Mouse (Mus musculus) heart, embryonic 13.5 days (tissue): ENCODE measurements at regions not wholly inside any gene's neighbourhood (a gene's known extent, or its start where the extent isn't known, plus 50 kb on each side); places are given as distances from the start of the nearest gene placed in this dataset.

ENCODE experiments used
- ATAC-seq: fragments of 200-750 bp; cut with Nextera tagmentation; 2 replicates; pipeline ENCODE4 v1.8.0; 2017; ENCODE audit warnings: moderate TSS enrichment; ENCODE audit not compliant: insufficient number of reproducible peaks, low FRiP score, low TSS enrichment; ENCODE audit errors: extremely low read depth
- H3K27ac ChIP-seq: fragments of 300-500 bp; sonication (generic); replicated peaks from 2 replicates; pipeline ENCODE4 v1.5.1; 2015; ENCODE audit warnings: moderate library complexity, mild to moderate bottlenecking, inconsistent platforms
- H3K27me3 ChIP-seq: fragments of 300-500 bp; sonication (generic); replicated peaks from 2 replicates; pipeline ENCODE4 v1.6.1; 2015; ENCODE audit warnings: mild to moderate bottlenecking, inconsistent platforms
- H3K36me3 ChIP-seq: fragments of 300-500 bp; sonication (generic); 2 replicates; pipeline ENCODE4 v1.6.1; 2015; ENCODE audit warnings: mild to moderate bottlenecking, inconsistent platforms
- H3K4me1 ChIP-seq: fragments of 300-500 bp; sonication (generic); 2 replicates; pipeline ENCODE4 v1.6.1; 2015; ENCODE audit warnings: inconsistent platforms
- H3K4me2 ChIP-seq: fragments of 300-500 bp; sonication (generic); 2 replicates; pipeline ENCODE4 v1.6.1; 2015; ENCODE audit warnings: inconsistent platforms, mild to moderate bottlenecking, moderate library complexity
- H3K4me3 ChIP-seq: fragments of 300-500 bp; sonication (generic); 2 replicates; pipeline ENCODE4 v1.5.1; 2015; ENCODE audit warnings: moderate library complexity, mild to moderate bottlenecking, inconsistent platforms
- H3K9ac ChIP-seq: fragments of 300-500 bp; sonication (generic); 2 replicates; pipeline ENCODE4 v1.6.1; 2015; ENCODE audit warnings: inconsistent platforms, mild to moderate bottlenecking, moderate library complexity
- H3K9me3 ChIP-seq: fragments of 300-500 bp; sonication (generic); 2 replicates; pipeline ENCODE4 v1.6.1; 2016; ENCODE audit warnings: inconsistent platforms
- WGBS: fragments of 180-500 bp; shearing (Covaris S2); methylation state at CpG from one replicate; pipeline ENCODE4 v1.1.7; 2015; ENCODE audit warnings: mixed read lengths; 5-methylcytosine and 5-hydroxymethylcytosine counted together

- H3K4me2 ChIP-seq, result no peak overlapping the region
- no peak overlapping the region for H3K4me3 ChIP-seq
- 46% methylated on average over 2 of the region's 2 CpGs for WGBS
- no peak overlapping the region for H3K27ac ChIP-seq
- no peak for ATAC-seq
- H3K4me1 ChIP-seq, result no peaks in the 10 kb centered on the region
- no peaks in the 10 kb centered on the region for H3K27me3 ChIP-seq
- no peaks in the 10 kb centered on the region for H3K9me3 ChIP-seq
- H3K9ac ChIP-seq, result no peak overlapping the region
- H3K36me3 ChIP-seq, result no peaks in the 10 kb centered on the region
Measured at GRCm38 (mm10) chr9:116272446-116272845, 97.3 kb upstream of the Tgfbr2 start.

- H3K36me3 ChIP-seq, result no peaks in the 10 kb centered on the region
- no peak overlapping the region for H3K9ac ChIP-seq
- H3K4me1 ChIP-seq, result peaks cover 4% of the 10 kb centered on the region; the same call in 1 of the 2 replicates
- no peak overlapping the region for H3K4me2 ChIP-seq
- 63% methylated on average over 6 of the region's 6 CpGs for WGBS
- ATAC-seq, result no peak
- no peak overlapping the region for H3K27ac ChIP-seq
- no peak overlapping the region for H3K4me3 ChIP-seq
- H3K9me3 ChIP-seq, result no peaks in the 10 kb centered on the region
- H3K27me3 ChIP-seq, result no peaks in the 10 kb centered on the region
Measured at GRCm38 (mm10) chr9:116270417-116270828, 95.3 kb upstream of the Tgfbr2 start.

GRCm38 (mm10) chr9:116267411-116267810 is 92.3 kb upstream of the Tgfbr2 start:
- ATAC-seq, result no peak
- no peaks in the 10 kb centered on the region for H3K9me3 ChIP-seq
- H3K36me3 ChIP-seq, result no peaks in the 10 kb centered on the region
- peaks cover 13% of the 10 kb centered on the region for H3K4me1 ChIP-seq
- no peaks in the 10 kb centered on the region for H3K27me3 ChIP-seq
- H3K27ac ChIP-seq, result no peak overlapping the region
- 70% methylated on average over 4 of the region's 4 CpGs for WGBS
- H3K9ac ChIP-seq, result no peak overlapping the region
- H3K4me2 ChIP-seq, result no peak overlapping the region
- H3K4me3 ChIP-seq, result no peak overlapping the region

GRCm38 (mm10) chr9:116263833-116264232 is 88.7 kb upstream of the Tgfbr2 start:
- ATAC-seq, result no peak
- Histone ChIP-seq H3K4me1 (peaks cover 13% of the 10 kb centered on the region), H3K9ac (no peak overlapping the region), H3K9me3 (0 out of 2 replicates have a peak, but pooled peaks cover 4% of the 10 kb centered on the region), H3K27ac (no peak overlapping the region), H3K4me3 (no peak overlapping the region), H3K27me3 (no peaks in the 10 kb centered on the region), H3K36me3 (no peaks in the 10 kb centered on the region), H3K4me2 (no peak overlapping the region)
- 62% methylated on average over 7 of the region's 7 CpGs for whole genome bisulfite sequencing

- H3K4me2 ChIP-seq, result no peak overlapping the region
- no peaks in the 10 kb centered on the region for H3K27me3 ChIP-seq
- H3K9ac ChIP-seq, result no peak overlapping the region
- no peak overlapping the region for H3K4me3 ChIP-seq
- ATAC-seq, result no peak
- peaks cover 10% of the 10 kb centered on the region; the same call in 1 of the 2 replicates for H3K9me3 ChIP-seq
- 70% methylated on average over 10 of the region's 10 CpGs for WGBS
- H3K36me3 ChIP-seq, result no peaks in the 10 kb centered on the region
- peaks cover 8% of the 10 kb centered on the region for H3K4me1 ChIP-seq
- H3K27ac ChIP-seq, result no peak overlapping the region
Measured at GRCm38 (mm10) chr9:116259569-116259968, 84.4 kb upstream of the Tgfbr2 start.

- H3K9ac ChIP-seq, result no peak overlapping the region
- 0 out of 2 replicates have a peak overlapping the region, but pooled peaks have one; percentile 17 for H3K27ac ChIP-seq
- H3K4me1 ChIP-seq, result peaks cover 7% of the 10 kb centered on the region
- no peaks in the 10 kb centered on the region for H3K27me3 ChIP-seq
- WGBS, result 54% methylated on average over 15 of the region's 15 CpGs
- H3K9me3 ChIP-seq, result peaks cover 6% of the 10 kb centered on the region; the same call in 1 of the 2 replicates
- H3K4me2 ChIP-seq, result no peak overlapping the region
- no peaks in the 10 kb centered on the region for H3K36me3 ChIP-seq
- H3K4me3 ChIP-seq, result no peak overlapping the region
- no peak for ATAC-seq
Measured at GRCm38 (mm10) chr9:116253546-116253945, 78.4 kb upstream of the Tgfbr2 start.

- H3K27ac ChIP-seq, result no peak overlapping the region
- WGBS, result 70% methylated on average over 8 of the region's 8 CpGs
- H3K27me3 ChIP-seq, result no peaks in the 10 kb centered on the region
- peaks cover 6% of the 10 kb centered on the region; the same call in 1 of the 2 replicates for H3K9me3 ChIP-seq
- no peak overlapping the region for H3K9ac ChIP-seq
- no peak overlapping the region for H3K4me3 ChIP-seq
- ATAC-seq, result no peak
- no peaks in the 10 kb centered on the region for H3K36me3 ChIP-seq
- H3K4me1 ChIP-seq, result peaks cover 7% of the 10 kb centered on the region
- no peak overlapping the region for H3K4me2 ChIP-seq
Measured at GRCm38 (mm10) chr9:116252788-116253187, 77.6 kb upstream of the Tgfbr2 start.

GRCm38 (mm10) chr9:116249791-116250190 is 74.6 kb upstream of the Tgfbr2 start:
- H3K9ac ChIP-seq, result no peak overlapping the region
- no peaks in the 10 kb centered on the region for H3K27me3 ChIP-seq
- WGBS, result 64% methylated on average over 2 of the region's 2 CpGs
- H3K36me3 ChIP-seq, result no peaks in the 10 kb centered on the region
- H3K4me3 ChIP-seq, result no peak overlapping the region
- peaks cover 15% of the 10 kb centered on the region for H3K4me1 ChIP-seq
- no peaks in the 10 kb centered on the region for H3K9me3 ChIP-seq
- H3K4me2 ChIP-seq, result no peak overlapping the region
- no peak for ATAC-seq
- H3K27ac ChIP-seq, result no peak overlapping the region

- no peaks in the 10 kb centered on the region for H3K27me3 ChIP-seq
- 49% methylated on average over 5 of the region's 5 CpGs for WGBS
- H3K9me3 ChIP-seq, result no peaks in the 10 kb centered on the region
- no peak overlapping the region for H3K27ac ChIP-seq
- peaks cover 24% of the 10 kb centered on the region for H3K4me1 ChIP-seq
- no peak overlapping the region for H3K4me2 ChIP-seq
- no peak overlapping the region for H3K9ac ChIP-seq
- no peak overlapping the region for H3K4me3 ChIP-seq
- no peaks in the 10 kb centered on the region for H3K36me3 ChIP-seq
- ATAC-seq, result no peak
Measured at GRCm38 (mm10) chr9:116245136-116245535, 70.0 kb upstream of the Tgfbr2 start.

- Histone ChIP-seq H3K9ac (no peak overlapping the region), H3K4me2 (no peak overlapping the region), H3K36me3 (no peaks in the 10 kb centered on the region), H3K9me3 (no peaks in the 10 kb centered on the region), H3K4me1 (peaks cover 24% of the 10 kb centered on the region), H3K4me3 (no peak overlapping the region), H3K27me3 (no peaks in the 10 kb centered on the region), H3K27ac (no peak overlapping the region)
- 79% methylated on average over 1 of the region's 1 CpGs for WGBS
- no peak for ATAC-seq
Measured at GRCm38 (mm10) chr9:116244619-116244899, 69.4 kb upstream of the Tgfbr2 start.

- H3K4me2 ChIP-seq, result no peak overlapping the region
- no peaks in the 10 kb centered on the region for H3K36me3 ChIP-seq
- H3K9me3 ChIP-seq, result no peaks in the 10 kb centered on the region
- peaks cover 24% of the 10 kb centered on the region for H3K4me1 ChIP-seq
- H3K4me3 ChIP-seq, result no peak overlapping the region
- no peaks in the 10 kb centered on the region for H3K27me3 ChIP-seq
- H3K9ac ChIP-seq, result no peak overlapping the region
- H3K27ac ChIP-seq, result no peak overlapping the region
- ATAC-seq, result no peak
- WGBS, result 71% methylated on average over 8 of the region's 8 CpGs
Measured at GRCm38 (mm10) chr9:116243775-116244618, 68.8 kb upstream of the Tgfbr2 start.

- H3K36me3 ChIP-seq, result no peaks in the 10 kb centered on the region
- H3K27ac ChIP-seq, result no peak overlapping the region
- no peaks in the 10 kb centered on the region for H3K9me3 ChIP-seq
- ATAC-seq, result no peak
- H3K9ac ChIP-seq, result no peak overlapping the region
- peaks cover 24% of the 10 kb centered on the region for H3K4me1 ChIP-seq
- no peak overlapping the region for H3K4me2 ChIP-seq
- 72% methylated on average over 5 of the region's 5 CpGs for WGBS
- no peaks in the 10 kb centered on the region for H3K27me3 ChIP-seq
- no peak overlapping the region for H3K4me3 ChIP-seq
Measured at GRCm38 (mm10) chr9:116241933-116242526, 66.9 kb upstream of the Tgfbr2 start.
